Mouse (Mus musculus) midbrain, embryonic 15.5 days (tissue): ENCODE results near the gene Mtfr1l. TPM values are rescaled to one million over a fixed set of nuclear protein-coding genes. Genes with fewer than 3 reads are reported as not detected.

Source experiments
- ATAC-seq: fragments of 200-750 bp; cut with Nextera tagmentation; replicated peaks from 2 replicates; pipeline ENCODE4 v1.8.0; 2017; ENCODE audit warnings: moderate TSS enrichment
- H3K27ac ChIP-seq: fragments of 300-500 bp; sonication (generic); 2 replicates; pipeline ENCODE4 v1.5.1; 2015; ENCODE audit warnings: mild to moderate bottlenecking, inconsistent platforms
- H3K27me3 ChIP-seq: fragments of 300-500 bp; sonication (generic); replicated peaks from 2 replicates; pipeline ENCODE4 v1.6.1; 2015; ENCODE audit warnings: inconsistent platforms
- H3K36me3 ChIP-seq: fragments of 300-500 bp; sonication (generic); replicated peaks from 2 replicates; pipeline ENCODE4 v1.6.1; 2015; ENCODE audit warnings: inconsistent platforms
- H3K4me1 ChIP-seq: fragments of 300-500 bp; sonication (generic); 2 replicates; pipeline ENCODE4 v1.6.1; 2015; ENCODE audit warnings: inconsistent platforms
- H3K4me2 ChIP-seq: fragments of 300-500 bp; sonication (generic); 2 replicates; pipeline ENCODE4 v1.6.1; 2015; ENCODE audit warnings: inconsistent platforms, mild to moderate bottlenecking, moderate library complexity
- H3K4me3 ChIP-seq: fragments of 300-500 bp; sonication (generic); 2 replicates; pipeline ENCODE4 v1.5.1; 2015; ENCODE audit warnings: mild to moderate bottlenecking, inconsistent platforms
- H3K9ac ChIP-seq: fragments of 300-500 bp; sonication (generic); 2 replicates; pipeline ENCODE4 v1.6.1; 2015; ENCODE audit warnings: mild to moderate bottlenecking, inconsistent platforms
- H3K9me3 ChIP-seq: fragments of 300-500 bp; sonication (generic); 2 replicates; pipeline ENCODE4 v1.6.1; 2016; ENCODE audit warnings: inconsistent platforms
- WGBS: fragments of 180-500 bp; shearing (Covaris S2); methylation state at CpG from one replicate; pipeline ENCODE4 v1.1.7; 2015; ENCODE audit warnings: mixed read lengths; 5-methylcytosine and 5-hydroxymethylcytosine counted together
- microRNA-seq: library from miRNA; unstranded; fragments of <30 nt; microRNA quantifications from one replicate; pipeline ENCODE4, GENCODE M21; 2016
- polyA plus RNA-seq: library from polyadenylated mRNA; unstranded; fragments of >200 nt; fragmentation: Nextera tagmentation; extraction: Ambion mirVana; gene quantifications from 2 replicates; pipeline ENCODE4 v1.2.1, GENCODE M21; 2015

Gene Mtfr1l
- polyA plus RNA-seq, 1 experiment from 2014 or later: 164 TPM

GRCm38 (mm10) chr4:134479839-134480238, 55.3 kb downstream of the Mtfr1l start:
- WGBS: 92% methylated on average over 4 of the region's 4 CpGs
- ATAC-seq: no peak
- H3K9me3 ChIP-seq: no peaks in the 10 kb centered on the region
- H3K4me3 ChIP-seq: no peak overlapping the region
- no peaks in the 10 kb centered on the region for H3K27me3 ChIP-seq
- peaks cover 12% of the 10 kb centered on the region for H3K36me3 ChIP-seq
- H3K4me1 ChIP-seq: peaks cover 27% of the 10 kb centered on the region
- H3K4me2 ChIP-seq: no peak overlapping the region
- no peak overlapping the region for H3K9ac ChIP-seq
- no peak overlapping the region for H3K27ac ChIP-seq

- 4% methylated on average over 9 of the region's 9 CpGs for WGBS
- Histone ChIP-seq H3K9me3 (no peaks in the 10 kb centered on the region), H3K9ac (no peak overlapping the region), H3K36me3 (peaks cover 20% of the 10 kb centered on the region), H3K27me3 (no peaks in the 10 kb centered on the region), H3K4me1 (peaks cover 35% of the 10 kb centered on the region), H3K4me3 (no peak overlapping the region), H3K4me2 (no peak overlapping the region), H3K27ac (peak overlapping the region; percentile 51)
- ATAC-seq: peak; percentile 62
Measured at GRCm38 (mm10) chr4:134478031-134478430, 57.2 kb downstream of the Mtfr1l start.

- Histone ChIP-seq H3K27ac (peak overlapping the region; percentile 51; the same call in 1 of the 2 replicates), H3K9ac (no peak overlapping the region), H3K36me3 (peaks cover 31% of the 10 kb centered on the region), H3K4me1 (peaks cover 46% of the 10 kb centered on the region), H3K9me3 (no peaks in the 10 kb centered on the region), H3K4me2 (no peak overlapping the region), H3K4me3 (no peak overlapping the region), H3K27me3 (no peaks in the 10 kb centered on the region)
- WGBS: 89% methylated on average over 8 of the region's 8 CpGs
- ATAC-seq: 0 out of 2 replicates have a peak, but pooled peaks have one; percentile 7
Measured at GRCm38 (mm10) chr4:134476899-134477298, 58.3 kb downstream of the Mtfr1l start.

Small RNA genes within 50 kb of the gene (microRNA-seq; reads per million reads assigned to microRNA genes)
- gene Mir6403: not detected

Other genes starting within 250 kb of the Mtfr1l start
- 42.2 and 44.7 TPM in 2 replicates for gene Pdik1l, start 247.5 kb downstream of the Mtfr1l start, polyA plus RNA-seq
- gene Trim63, start 220.3 kb downstream of the Mtfr1l start, polyA plus RNA-seq: 0.40 and 0.91 TPM in 2 replicates
- 0.22 and 0.23 TPM in 2 replicates for gene Slc30a2, start 192.2 kb downstream of the Mtfr1l start, polyA plus RNA-seq
- 0.59 and 0.62 TPM in 2 replicates for gene Extl1, start 151.5 kb downstream of the Mtfr1l start, polyA plus RNA-seq
- 7.7 and 8.0 TPM in 2 replicates for gene Pafah2, start 139.1 kb downstream of the Mtfr1l start, polyA plus RNA-seq
- 7,501 and 7,674 TPM in 2 replicates for gene Stmn1, start 67.1 kb downstream of the Mtfr1l start, polyA plus RNA-seq
- 22.6 and 24.7 TPM in 2 replicates for gene Paqr7, start 38.7 kb downstream of the Mtfr1l start, polyA plus RNA-seq
- gene Aunip, start 24.4 kb downstream of the Mtfr1l start, polyA plus RNA-seq: 1.3 and 1.9 TPM in 2 replicates
- gene Selenon, start 16.8 kb upstream of the Mtfr1l start, polyA plus RNA-seq: 28.3 and 35.6 TPM in 2 replicates
- gene Man1c1, start 168.9 kb upstream of the Mtfr1l start, polyA plus RNA-seq: 3.8 and 4.3 TPM in 2 replicates
- gene Ldlrap1, start 232.6 kb upstream of the Mtfr1l start, polyA plus RNA-seq: 2.7 and 3.0 TPM in 2 replicates